Mouse (Mus musculus) lung, postnatal 25 days (tissue): ENCODE results near the gene Actr2.
"Not testable (repeated sequence)": the region's sequence is repeated elsewhere in the genome, so short reads cannot be mapped to it uniquely, and the experiment has no call there.

Source experiments
- DNase-seq: peaks from one replicate; pipeline ENCODE4 v3.0.0; 2022; ENCODE audit warnings: low spot score

Gene Actr2

GRCm38 (mm10) chr11:20112741-20113480 lies at the start of gene Actr2:
TSS of gene Actr2 (minus strand) at chr11:20112913.
- peak; percentile 97 for DNase-seq

- no peak for DNase-seq
These were observed 46.2 kb upstream of the Actr2 start for GRCm38 (mm10) chr11:20158879-20159278.

DNA sequence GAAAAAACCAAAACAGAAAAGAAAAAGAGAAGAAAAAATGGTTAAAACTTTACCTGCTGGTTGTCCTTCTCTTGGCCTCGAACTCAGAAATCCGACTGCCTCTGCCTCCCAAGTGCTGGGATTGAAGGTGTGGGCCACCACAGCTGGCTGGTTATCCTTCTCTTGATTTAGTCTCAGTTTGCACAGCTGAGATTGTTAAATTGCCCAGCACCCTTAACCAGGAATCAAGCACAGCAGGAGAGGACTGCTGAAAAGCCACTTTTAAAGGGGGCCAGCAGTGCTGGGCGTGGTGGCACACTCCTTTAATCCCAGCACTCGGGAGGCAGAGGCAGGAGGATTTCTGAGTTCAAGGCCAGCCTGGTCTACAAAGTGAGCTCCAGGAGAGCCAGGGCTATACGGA lies 40.8 kb upstream of the Actr2 start:
- DNase-seq: not testable (repeated sequence)

DNA sequence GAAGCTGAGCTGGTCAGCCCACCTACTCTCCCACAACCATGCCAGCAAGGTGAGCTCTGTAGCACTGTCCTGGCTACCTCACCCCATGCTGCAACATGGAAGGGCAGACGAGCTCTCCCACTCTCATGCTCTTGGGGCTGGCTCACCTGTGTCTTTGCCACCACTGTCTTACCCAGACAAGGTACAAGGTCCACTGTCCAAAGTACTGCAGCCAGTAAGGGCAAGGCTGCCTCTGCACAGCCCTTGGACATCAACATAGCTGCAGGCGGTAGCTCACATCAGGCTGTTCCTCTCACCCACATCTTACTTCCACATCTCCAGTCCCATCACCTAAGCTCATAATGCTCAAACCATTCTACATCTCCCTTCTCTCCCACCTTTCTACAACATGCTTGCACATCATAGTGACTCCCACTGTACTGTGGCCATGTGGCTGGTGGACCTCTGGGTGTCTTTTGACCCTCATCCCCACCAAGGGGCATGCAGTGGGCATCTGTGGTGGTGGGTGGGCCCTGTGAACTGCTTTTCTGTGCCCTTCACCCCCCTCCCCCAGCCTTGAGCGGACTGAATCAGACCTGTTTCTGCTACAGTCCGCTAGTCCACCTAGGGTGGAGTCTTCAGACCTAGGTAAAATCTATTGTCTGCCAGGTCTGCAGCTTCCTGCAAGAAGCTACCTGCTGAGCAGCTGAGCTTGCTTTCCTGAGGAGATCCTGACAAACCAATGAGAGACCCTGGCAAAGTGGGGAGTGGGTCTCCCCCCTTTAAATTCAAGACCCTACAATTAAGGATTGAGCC lies 39.6 kb upstream of the Actr2 start:
- DNase-seq: no peak

DNA sequence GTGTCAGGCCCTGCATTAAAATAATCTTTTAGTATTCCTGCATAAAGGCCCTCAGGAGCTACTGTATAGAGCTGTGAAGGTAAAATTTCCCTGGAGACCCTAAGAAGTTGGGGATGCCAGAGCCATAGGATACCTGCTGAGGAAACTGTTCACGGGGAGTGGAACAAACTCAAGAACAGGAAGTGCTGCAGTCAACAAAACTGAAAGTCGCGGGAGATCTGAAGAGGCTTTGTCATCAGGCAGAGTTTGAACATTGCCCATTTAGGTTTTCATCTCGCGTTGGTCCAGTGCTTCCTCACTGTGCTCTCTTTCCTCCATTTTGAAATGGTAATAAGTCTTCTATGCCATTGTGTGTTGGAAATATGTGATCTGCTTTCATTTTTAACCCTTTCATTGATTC lies 38.6 kb upstream of the Actr2 start:
- DNase-seq: no peak

DNA sequence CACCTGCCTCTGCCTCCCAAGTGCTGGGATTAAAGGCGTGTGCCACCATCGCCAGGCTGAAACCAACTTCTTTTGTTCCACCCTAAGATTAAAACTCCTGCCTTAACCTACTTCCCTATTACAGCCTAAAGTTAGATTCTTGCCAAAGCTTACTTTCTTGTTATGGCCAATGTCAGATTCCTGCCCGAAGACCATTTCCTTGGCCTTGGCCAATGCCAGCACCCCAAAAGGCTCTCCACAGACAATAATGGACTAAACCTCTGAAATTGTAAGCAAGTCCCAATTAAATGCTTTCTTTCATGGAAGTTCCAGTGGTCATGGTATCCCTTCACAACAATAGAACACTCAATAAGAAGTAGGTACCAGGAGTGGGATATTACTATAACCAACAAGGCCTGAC lies 37.2 kb upstream of the Actr2 start:
- DNase-seq: no peak

GRCm38 (mm10) chr11:20145383-20145782 lies 32.7 kb upstream of the Actr2 start:
- no peak for DNase-seq

DNA sequence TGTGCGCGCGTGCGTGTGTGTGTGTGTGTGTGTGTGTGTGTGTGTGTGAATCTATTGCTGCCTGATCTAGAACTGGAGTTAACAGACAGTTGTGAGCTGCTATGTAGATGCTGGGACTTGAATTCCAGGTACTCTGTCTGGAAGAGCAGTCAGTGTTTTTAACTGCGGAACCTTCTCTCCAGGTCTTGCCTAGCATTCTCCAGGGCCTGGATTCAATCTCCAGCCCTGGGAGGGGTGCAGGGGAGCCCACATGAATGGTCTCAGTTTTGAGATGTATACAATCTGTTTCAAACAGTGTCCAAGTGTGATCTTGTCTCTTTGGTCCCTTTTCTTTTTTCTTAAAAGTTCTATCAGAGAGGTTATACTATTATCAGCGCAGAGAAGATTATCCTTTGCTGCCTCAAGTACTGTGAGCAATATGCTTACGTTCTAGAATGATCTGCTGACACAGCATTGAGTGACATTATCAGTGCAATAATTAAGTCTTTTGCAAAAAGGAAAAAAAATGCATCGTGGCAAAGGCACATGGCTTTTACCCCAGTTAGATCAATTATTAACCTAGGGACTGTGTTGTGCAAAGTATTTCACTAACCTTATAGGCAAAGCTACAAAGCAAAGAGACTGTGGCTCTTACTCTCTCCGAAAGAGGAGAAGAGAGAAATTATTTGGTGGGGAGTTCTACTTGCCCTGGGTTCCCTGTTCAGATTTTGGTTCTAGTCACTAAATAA lies 32.0 kb upstream of the Actr2 start:
- DNase-seq: no peak

GRCm38 (mm10) chr11:20143687-20144086 lies 31.0 kb upstream of the Actr2 start:
- DNase-seq: peak; percentile 14

DNA sequence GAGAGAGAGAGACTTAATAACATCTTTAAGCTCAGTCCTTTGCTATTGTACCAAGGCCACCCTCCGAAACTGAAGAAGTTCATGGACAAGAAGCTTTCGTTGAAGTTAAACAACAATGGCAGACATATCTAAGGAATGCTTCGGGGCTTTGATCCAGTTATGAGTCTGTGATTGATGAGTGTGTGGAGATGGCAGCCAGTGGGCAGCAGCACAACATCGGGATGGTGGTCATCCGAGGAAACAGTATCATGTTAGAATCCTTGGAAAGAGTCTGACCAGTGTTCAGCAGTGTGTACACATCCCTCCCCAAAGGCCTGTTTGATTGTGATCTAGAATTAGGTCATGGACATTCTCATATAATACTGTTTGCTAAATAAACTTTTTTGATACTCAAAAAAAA lies 29.8 kb upstream of the Actr2 start:
- no peak for DNase-seq

DNA sequence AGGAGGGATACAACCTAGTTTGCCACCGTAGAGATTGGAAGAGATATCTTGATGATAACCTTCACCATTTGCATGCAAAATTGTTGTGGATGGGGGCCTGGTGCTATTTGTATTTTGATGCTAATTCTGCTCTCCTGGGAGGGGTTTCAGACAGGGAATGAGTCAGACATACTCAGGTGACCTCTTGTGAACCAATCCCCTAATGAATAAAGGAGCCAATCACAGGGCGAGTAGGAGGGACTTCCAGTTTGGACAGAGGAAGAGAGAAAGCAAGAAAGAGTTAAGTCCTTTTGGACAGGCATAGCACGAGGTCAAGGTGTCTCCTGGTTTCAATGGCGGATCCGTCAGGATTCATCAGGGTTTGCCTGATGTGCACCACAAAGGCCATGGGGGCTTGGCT lies 27.6 kb upstream of the Actr2 start:
- DNase-seq: no peak

GRCm38 (mm10) chr11:20139711-20140110 lies 27.0 kb upstream of the Actr2 start:
- no peak for DNase-seq

DNA sequence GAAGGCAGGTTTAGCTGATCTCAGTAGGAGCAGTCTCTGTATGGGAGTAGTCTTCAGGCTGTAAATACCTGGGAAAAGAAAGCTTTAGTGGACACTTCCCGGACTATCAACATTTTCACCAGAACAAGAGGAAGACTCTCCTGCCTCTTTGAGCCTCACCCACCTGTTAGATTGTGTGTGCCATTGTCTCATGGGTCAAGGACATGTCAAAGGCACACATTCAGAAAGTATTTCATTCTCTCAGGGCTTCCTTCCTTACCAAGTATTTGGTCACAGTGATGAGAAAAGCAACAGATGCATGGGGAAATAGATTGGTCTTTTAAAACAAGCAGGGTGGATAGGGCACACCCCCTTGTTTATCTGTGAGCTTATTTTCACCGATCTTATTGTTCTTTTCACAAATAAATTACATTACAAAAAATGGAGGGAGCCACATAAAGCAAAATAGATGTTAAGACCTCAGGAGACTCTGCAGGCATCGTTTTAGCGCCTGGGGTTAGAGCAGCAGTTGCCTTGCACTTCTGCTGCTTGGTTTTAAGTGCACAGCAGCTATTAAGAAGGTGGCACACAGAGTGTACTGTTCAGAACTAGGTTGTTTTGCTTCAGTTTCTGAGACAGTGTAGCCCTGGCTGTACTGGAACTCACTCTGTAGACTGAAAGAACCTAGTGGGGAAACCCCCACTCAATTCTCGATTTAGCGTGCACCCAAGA lies 25.9 kb upstream of the Actr2 start:
- DNase-seq: no peak

DNA sequence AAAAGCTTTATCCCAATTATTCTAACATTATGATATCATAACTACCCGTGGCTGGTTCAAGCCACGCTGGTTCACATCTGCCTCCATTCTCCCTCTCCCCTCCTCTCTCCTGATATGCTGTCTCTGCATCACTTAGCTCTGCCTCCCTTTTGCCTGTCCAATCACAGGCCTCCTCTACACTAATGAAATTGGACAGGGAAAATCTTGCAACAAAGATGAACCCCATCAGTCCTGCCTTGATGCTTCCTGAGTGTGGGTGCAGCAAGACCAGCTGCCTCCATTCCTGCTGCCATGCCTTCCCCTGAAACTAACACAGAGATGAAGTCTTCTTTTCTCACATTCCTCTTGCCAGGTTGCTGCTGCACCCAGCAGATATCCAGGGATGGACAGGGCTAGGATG lies 25.2 kb upstream of the Actr2 start:
- DNase-seq: no peak

DNA sequence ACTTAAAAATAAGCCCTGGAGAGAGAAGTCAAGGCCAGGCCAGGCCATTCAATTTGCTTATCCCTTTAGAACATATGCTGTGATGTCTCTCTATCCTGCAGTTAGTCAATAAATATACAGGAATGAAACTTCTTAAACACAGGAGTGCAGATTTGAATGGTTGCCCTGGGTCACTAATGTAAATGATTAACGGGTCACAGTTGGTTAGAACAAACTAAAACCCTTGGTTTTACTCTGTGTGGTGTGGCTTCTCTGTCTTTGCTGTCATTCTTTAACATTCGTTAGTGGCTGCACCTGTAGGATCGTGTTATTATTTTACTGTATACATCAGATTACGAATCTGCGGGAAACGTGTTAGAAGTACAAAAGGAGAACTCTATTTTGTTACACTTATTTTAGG lies 23.6 kb upstream of the Actr2 start:
- DNase-seq: no peak

GRCm38 (mm10) chr11:20134869-20135268 lies 22.2 kb upstream of the Actr2 start:
- DNase-seq: not testable (repeated sequence)

GRCm38 (mm10) chr11:20133721-20134120 lies 21.0 kb upstream of the Actr2 start:
- no peak for DNase-seq

GRCm38 (mm10) chr11:20132955-20133562 lies 20.3 kb upstream of the Actr2 start:
- DNase-seq: peak; percentile 91

GRCm38 (mm10) chr11:20126673-20127516 lies 14.2 kb upstream of the Actr2 start:
- DNase-seq: no peak

GRCm38 (mm10) chr11:20125423-20125822 lies 12.7 kb upstream of the Actr2 start:
- DNase-seq: no peak

- DNase-seq: no peak
These were observed 4.0 kb upstream of the Actr2 start for GRCm38 (mm10) chr11:20116701-20117100.
